Mouse (Mus musculus) liver, adult 2 months (tissue): Measurements from ENCODE around the gene Fmnl3.

Experiments used
- CTCF ChIP-seq: fragments of 200-500 bp; IDR thresholded peaks from 2 replicates; pipeline ENCODE4 v1.5.1; 2011; ENCODE audit warnings: low read depth, low read length, control low read depth
- POLR2A ChIP-seq: fragments of 200-500 bp; IDR thresholded peaks from 2 replicates; pipeline ENCODE4 v1.6.1; 2011; ENCODE audit warnings: low read length, control low read depth; ENCODE audit not compliant: insufficient read depth; ENCODE audit errors: extremely low read depth

- TF ChIP-seq CTCF (no peak), POLR2A (no peak)
These were observed 6.0 kb upstream of the Fmnl3 start for GRCm38 (mm10) chr15:99376240-99376639.
